Mouse (Mus musculus): ENCODE data around the gene Gpnmb.

GRCm38 (mm10) chr6:49099086-49099485 lies 62.7 kb downstream of the Gpnmb start:
- TF ChIP-seq CTCF (IDR thresholded peaks at IDR 0.05; ENCODE audit: control insufficient read depth, insufficient read depth, insufficient read length) (no peak), MYOD1 (IDR thresholded peaks at IDR 0.05; ENCODE audit: control insufficient read depth, insufficient read length, low read depth) (no peak), MYOG (IDR thresholded peaks at IDR 0.05; ENCODE audit: control insufficient read depth, extremely low read depth, insufficient read length) (no peak), MAX (IDR thresholded peaks at IDR 0.05) (no peak)

Data from C2C12 (cell line).